Mouse (Mus musculus) limb, embryonic 10.5 days (tissue): ENCODE results near the gene Plekhd1. TPM values are rescaled to one million over a fixed set of nuclear protein-coding genes. Genes with fewer than 3 reads are reported as not detected.

ENCODE experiments used
- DNase-seq: peaks from one replicate; pipeline ENCODE4 v3.0.0-alpha.2; 2017; ENCODE audit warnings: low spot score
- H3K27ac ChIP-seq: fragments of 300-500 bp; sonication (generic); 2 replicates; pipeline ENCODE4 v1.5.1; 2016; ENCODE audit warnings: mild to moderate bottlenecking
- H3K27me3 ChIP-seq: fragments of 300-500 bp; sonication (generic); 2 replicates; pipeline ENCODE4 v1.6.1; 2016; ENCODE audit warnings: low read depth, mild to moderate bottlenecking; ENCODE audit not compliant: poor library complexity, severe bottlenecking
- H3K36me3 ChIP-seq: fragments of 300-500 bp; sonication (generic); 2 replicates; pipeline ENCODE4 v1.6.1; 2016; ENCODE audit warnings: mild to moderate bottlenecking, moderate library complexity
- H3K4me1 ChIP-seq: fragments of 300-500 bp; sonication (generic); 2 replicates; pipeline ENCODE4 v1.6.1; 2016
- H3K4me3 ChIP-seq: fragments of 300-500 bp; sonication (generic); 2 replicates; pipeline ENCODE4 v1.5.1; 2016; ENCODE audit warnings: mild to moderate bottlenecking, moderate library complexity
- H3K9me3 ChIP-seq: fragments of 300-500 bp; sonication (generic); replicated peaks from 2 replicates; pipeline ENCODE4 v1.6.1; 2016; ENCODE audit warnings: mild to moderate bottlenecking
- WGBS: fragments of 180-500 bp; shearing (Covaris S2); methylation state at CpG from one replicate; pipeline ENCODE4 v1.1.7; 2016; 5-methylcytosine and 5-hydroxymethylcytosine counted together
- polyA plus RNA-seq: library from polyadenylated mRNA; unstranded; fragments of >200 nt; fragmentation: Nextera tagmentation; extraction: Ambion mirVana; gene quantifications from 2 replicates; pipeline ENCODE4 v1.2.1, GENCODE M21; 2016

The Plekhd1 gene
- polyA plus RNA-seq, 1 experiment from 2014 or later: 0.13 TPM

DNA sequence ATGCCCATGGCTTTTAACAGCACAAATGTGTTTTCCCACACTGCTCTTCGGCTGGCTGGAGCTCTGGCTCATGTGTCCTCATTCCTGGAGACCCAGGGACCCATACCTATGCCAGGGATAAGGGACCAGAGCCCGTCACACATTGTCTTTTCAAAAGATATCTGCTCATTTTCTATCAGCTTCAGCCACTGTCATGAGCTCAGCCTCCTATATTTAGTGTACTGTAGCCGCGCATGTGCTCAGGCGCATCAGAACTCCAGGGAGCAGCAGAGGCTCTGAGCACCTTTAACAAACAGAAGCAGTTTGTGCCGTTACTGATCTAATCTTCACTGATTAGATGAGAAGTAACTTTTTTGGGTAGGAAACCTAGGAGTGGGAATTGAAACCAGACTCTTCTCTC, 23.5 kb downstream of the Plekhd1 start:
- Histone ChIP-seq H3K9me3 (no peaks in the 10 kb centered on the region), H3K4me1 (no peaks in the 10 kb centered on the region), H3K36me3 (no peaks in the 10 kb centered on the region), H3K27me3 (no peaks in the 10 kb centered on the region), H3K27ac (no peak overlapping the region), H3K4me3 (no peak overlapping the region)
- 76% methylated on average over 6 of the region's 6 CpGs for WGBS
- no peak for DNase-seq

DNA sequence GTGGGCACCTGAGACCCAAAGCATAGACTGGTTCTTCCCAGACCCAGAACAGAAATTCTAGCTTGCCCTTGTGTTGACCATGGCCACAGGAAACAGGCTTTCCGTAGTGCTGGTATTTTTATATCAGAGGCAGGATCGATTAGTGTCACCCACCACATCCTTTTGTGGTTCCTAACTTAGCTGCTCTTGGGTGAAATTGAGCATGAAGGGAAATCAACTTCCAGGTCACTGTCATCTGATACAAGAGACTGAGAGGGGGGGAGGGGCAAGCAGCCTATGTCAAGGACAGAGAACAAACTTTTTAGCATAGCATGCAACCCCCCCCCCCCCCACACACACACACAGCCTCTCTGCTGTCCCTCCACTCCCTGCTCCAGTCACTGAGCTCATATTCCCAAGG, 26.8 kb downstream of the Plekhd1 start:
- Histone ChIP-seq H3K4me1 (no peaks in the 10 kb centered on the region), H3K27ac (no peak overlapping the region), H3K4me3 (no peak overlapping the region), H3K9me3 (no peaks in the 10 kb centered on the region), H3K27me3 (no peaks in the 10 kb centered on the region), H3K36me3 (no peaks in the 10 kb centered on the region)
- no peak for DNase-seq
- WGBS: 95% methylated on average over 2 of the region's 2 CpGs

DNA sequence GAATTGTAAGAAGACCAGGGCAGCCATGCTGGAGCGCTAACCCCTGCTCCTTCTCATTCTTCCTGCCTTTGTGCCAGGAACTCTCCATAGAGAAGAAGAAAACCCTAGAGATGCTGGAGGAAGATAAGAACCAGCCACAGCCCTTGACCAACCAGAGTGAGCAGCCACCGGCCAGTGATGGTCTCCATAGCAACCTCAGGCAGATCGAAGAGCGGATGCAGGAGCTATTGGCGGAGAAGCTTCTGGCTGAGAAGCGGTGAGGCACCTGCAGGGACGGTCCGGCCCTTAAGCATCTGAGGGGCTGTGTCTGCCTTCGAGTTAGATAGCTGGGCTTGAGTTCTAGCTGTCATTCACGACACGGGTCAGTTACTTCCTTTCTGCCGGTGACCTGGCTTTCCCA, 28.1 kb downstream of the Plekhd1 start:
- Histone ChIP-seq H3K4me3 (no peak overlapping the region), H3K36me3 (no peaks in the 10 kb centered on the region), H3K27ac (no peak overlapping the region), H3K9me3 (no peaks in the 10 kb centered on the region), H3K27me3 (no peaks in the 10 kb centered on the region), H3K4me1 (no peaks in the 10 kb centered on the region)
- 81% methylated on average over 12 of the region's 12 CpGs for WGBS
- DNase-seq: no peak

DNA sequence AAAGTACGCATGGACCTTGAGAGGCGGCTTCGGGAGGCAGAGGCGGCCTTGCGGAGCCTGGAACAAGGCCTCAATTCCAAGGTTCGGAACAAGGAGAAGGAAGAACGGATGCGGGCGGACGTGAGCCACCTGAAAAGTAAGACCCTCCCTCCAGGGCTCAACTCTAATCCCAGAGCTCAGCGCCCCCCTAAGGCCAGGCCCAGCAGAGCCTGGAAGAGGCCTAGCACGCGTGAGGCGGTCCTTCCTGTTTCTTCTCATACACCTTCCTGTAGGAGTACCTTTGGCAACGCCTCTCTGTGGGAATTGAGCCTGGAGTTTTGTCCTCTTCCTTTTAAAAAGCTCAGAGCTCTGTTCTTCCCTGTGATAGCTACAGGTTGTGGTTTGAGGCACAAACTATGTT, 29.1 kb downstream of the Plekhd1 start:
- Histone ChIP-seq H3K27me3 (no peaks in the 10 kb centered on the region), H3K27ac (no peak overlapping the region; the same call in 1 of the 2 replicates), H3K4me1 (no peaks in the 10 kb centered on the region), H3K36me3 (no peaks in the 10 kb centered on the region), H3K9me3 (no peaks in the 10 kb centered on the region), H3K4me3 (no peak overlapping the region)
- no peak for DNase-seq
- WGBS: 84% methylated on average over 15 of the region's 15 CpGs

DNA sequence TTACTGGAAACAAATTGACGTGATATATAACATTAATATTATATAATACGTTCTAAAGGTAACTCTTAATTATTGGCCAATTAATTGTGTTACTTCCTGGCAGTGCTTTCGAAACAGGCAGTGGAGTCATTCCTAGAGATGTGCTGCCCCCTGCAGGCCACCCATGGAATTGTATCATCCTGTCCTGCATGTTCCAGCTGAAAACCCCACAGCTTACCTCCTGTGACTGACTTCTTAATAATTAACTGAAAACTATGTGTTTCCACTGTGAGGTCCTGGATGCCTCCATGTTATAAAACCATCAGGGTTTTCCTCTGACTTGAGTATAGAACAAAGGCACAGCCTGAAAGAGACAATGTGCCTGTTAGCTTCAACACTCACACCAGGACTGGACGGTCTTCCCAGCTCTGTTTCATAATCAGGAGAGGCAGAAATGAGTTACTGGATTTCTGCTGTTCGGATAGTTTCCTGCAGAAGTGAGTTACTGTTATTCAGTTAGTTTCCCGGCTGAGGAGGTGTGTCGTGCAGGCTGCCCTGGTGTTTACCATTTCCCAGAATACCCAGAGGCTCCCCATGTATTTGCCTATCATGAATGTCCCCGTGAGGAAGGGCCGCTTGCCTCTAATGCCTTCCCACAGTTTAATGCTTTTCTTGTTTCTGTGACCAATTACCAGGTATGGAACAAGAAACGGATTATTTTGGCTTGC, 32.6 kb downstream of the Plekhd1 start:
- peak; percentile 89 for DNase-seq
- Histone ChIP-seq H3K4me3 (no peak overlapping the region), H3K27ac (no peak overlapping the region), H3K4me1 (no peaks in the 10 kb centered on the region), H3K36me3 (no peaks in the 10 kb centered on the region), H3K9me3 (no peaks in the 10 kb centered on the region), H3K27me3 (no peaks in the 10 kb centered on the region)
- 36% methylated on average over 10 of the region's 10 CpGs for WGBS

DNA sequence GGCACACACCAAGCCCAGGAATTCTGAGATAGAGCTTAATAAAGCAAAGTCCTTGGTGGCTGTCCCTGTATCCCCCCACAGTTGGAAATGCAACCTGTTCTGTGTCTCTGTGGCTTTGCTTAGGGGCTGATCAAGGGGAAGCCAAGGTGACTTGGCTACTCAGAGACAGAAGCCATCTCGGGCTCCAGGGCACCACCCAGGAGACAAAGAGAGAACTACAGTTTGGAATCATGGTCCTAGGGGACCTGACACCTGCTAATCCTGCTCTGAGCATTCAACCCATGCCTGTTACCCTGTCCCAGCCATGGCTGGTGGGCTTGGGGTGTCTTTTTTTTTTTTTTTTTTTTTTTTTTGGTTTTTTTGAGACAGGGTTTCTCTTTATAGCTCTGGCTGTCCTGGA, 35.8 kb downstream of the Plekhd1 start:
- Histone ChIP-seq H3K27ac (no peak overlapping the region), H3K4me1 (no peaks in the 10 kb centered on the region), H3K36me3 (no peaks in the 10 kb centered on the region), H3K9me3 (no peaks in the 10 kb centered on the region), H3K4me3 (no peak overlapping the region), H3K27me3 (no peaks in the 10 kb centered on the region)
- no peak for DNase-seq
- WGBS: 21% methylated on average over 1 of the region's 1 CpGs

DNA sequence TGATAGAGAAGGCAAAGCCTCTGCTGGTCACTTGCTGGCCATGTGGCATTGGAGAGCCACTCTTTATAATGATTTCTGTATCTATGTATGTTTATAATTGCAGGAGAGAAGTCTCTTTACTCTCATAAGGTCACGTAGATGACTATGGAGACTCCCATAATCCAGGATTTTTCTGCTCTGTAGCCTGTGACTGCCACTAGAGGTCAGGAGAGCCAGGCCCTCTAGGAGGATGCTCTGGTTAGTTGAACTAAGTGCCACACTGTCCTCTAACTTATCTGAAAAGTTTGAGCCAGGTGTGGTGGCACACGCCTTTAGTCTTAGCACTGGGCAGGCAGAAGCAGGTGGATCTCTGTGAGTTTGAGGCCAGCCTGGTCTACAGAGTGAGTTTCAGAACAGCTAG, 36.4 kb downstream of the Plekhd1 start:
- no peak overlapping the region for H3K27ac ChIP-seq
- H3K27me3 ChIP-seq: no peaks in the 10 kb centered on the region
- no peak for DNase-seq
- H3K36me3 ChIP-seq: no peaks in the 10 kb centered on the region
- no peaks in the 10 kb centered on the region for H3K4me1 ChIP-seq
- WGBS: 51% methylated on average over 2 of the region's 2 CpGs
- H3K4me3 ChIP-seq: no peak overlapping the region
- no peaks in the 10 kb centered on the region for H3K9me3 ChIP-seq

DNA sequence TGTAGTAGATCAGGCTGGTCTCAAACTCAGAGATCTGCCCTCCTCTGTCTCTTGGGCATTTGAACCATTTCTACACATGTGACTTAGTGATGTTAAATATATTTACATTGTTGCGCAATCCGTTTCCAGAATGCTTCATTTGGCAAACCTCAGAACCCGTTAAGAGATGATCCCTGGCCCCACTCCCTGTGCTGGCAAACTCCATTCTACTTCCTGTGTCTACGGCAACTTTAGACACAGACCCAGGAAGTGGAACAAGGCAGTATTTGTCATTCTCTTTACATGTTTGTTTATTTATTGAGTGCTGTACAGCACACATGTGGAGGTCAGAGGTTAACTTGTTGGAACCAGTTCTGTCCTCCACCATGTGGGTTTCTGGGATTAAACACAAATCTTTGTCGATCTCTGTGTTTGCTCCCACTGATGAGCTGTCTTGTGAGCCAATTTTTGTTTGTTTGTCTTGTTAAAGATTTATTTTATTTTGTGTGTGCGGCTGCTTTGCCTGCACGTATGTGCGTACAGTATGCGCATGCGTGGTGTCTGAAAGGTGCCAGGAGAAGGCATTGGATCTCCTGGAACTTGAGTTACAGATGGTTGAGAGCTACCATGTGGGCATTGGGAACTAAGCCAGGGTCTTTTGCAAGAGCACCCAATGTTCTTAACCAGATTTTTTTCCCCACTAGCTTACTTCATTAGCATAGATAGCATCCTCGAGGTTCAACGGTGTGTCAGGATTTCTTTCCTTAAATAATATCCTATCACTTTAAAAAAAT, 37.6 kb downstream of the Plekhd1 start:
- DNase-seq: no peak
- H3K27me3 ChIP-seq: no peaks in the 10 kb centered on the region
- WGBS: 87% methylated on average over 12 of the region's 12 CpGs
- no peaks in the 10 kb centered on the region for H3K9me3 ChIP-seq
- H3K4me1 ChIP-seq: 0 out of 2 replicates have a peak, but pooled peaks cover 2% of the 10 kb centered on the region
- H3K27ac ChIP-seq: no peak overlapping the region
- no peaks in the 10 kb centered on the region for H3K36me3 ChIP-seq
- H3K4me3 ChIP-seq: no peak overlapping the region

DNA sequence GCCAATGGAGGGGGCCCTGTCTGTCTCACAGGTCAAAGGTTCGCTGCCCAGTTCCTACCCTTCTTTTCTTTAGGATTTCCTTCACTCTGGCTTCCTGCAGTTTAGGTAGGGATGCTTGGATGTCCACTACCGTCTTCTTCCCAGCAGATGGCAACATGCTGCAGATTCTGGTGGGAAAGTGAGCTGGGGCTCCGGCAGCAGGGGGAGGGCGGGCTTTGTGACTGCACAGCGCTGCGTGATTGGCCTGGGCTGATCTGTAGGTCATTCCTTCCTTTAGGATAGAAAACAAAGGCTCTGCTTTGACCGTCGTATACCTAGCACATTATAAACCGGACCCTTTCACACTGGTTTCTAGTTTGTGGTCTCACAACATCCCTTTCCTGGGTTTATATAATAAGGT, 38.2 kb downstream of the Plekhd1 start:
- H3K27ac ChIP-seq: no peak overlapping the region
- H3K27me3 ChIP-seq: no peaks in the 10 kb centered on the region
- peak; percentile 77 for DNase-seq
- no peak overlapping the region for H3K4me3 ChIP-seq
- H3K4me1 ChIP-seq: 0 out of 2 replicates have a peak, but pooled peaks cover 2% of the 10 kb centered on the region
- H3K9me3 ChIP-seq: no peaks in the 10 kb centered on the region
- H3K36me3 ChIP-seq: no peaks in the 10 kb centered on the region
- 13% methylated on average over 9 of the region's 9 CpGs for WGBS

DNA sequence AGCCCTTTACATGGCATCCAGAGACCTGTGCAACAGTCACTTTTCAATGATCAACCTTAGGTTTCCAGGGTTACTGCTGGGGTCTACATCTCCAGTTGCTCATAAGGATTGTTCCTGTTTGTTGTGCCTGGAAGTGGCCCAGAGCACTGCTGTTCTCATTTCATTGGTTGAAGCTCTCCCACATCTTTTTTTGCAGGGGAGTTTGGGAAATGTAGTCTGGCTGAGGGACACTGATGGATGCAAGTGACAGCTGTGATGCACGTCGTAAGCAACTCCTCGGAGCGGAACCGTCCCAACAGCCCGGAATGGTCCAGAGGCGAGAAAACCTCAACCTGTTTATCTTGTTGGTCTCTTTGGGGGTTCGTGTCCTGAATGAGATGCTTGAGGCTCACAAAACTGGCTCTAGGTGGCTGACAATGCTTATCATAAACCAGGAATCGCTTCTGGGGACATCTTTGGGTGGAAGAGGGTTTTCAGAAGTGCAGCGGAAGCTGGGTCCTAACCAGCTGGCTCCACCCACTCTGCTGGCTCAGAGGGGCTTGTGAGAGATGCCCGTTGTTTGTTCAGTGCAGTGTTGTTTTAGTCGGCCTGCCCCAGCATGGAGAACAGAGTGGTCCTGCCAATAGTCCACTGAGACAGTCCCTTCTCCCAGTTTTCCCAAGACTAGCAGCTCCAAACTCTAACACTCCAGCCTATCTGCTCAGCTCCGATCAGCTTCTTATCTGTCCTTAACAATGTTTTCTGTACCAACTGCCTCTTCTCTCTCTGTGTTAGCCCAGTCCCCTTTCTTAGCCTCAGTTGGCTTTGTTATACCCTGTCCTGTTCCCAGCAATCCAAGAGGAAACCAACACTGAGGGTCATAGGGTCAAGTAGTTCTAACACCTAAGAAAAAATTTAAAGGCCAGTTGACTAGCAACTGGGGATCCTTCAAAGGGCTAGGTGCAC, 42.4 kb downstream of the Plekhd1 start:
- Histone ChIP-seq H3K4me3 (no peak overlapping the region), H3K9me3 (no peaks in the 10 kb centered on the region), H3K36me3 (no peaks in the 10 kb centered on the region), H3K27ac (no peak overlapping the region), H3K4me1 (peaks cover 22% of the 10 kb centered on the region), H3K27me3 (peaks cover 25% of the 10 kb centered on the region; the same call in 1 of the 2 replicates)
- 66% methylated on average over 13 of the region's 13 CpGs for WGBS
- no peak for DNase-seq

DNA sequence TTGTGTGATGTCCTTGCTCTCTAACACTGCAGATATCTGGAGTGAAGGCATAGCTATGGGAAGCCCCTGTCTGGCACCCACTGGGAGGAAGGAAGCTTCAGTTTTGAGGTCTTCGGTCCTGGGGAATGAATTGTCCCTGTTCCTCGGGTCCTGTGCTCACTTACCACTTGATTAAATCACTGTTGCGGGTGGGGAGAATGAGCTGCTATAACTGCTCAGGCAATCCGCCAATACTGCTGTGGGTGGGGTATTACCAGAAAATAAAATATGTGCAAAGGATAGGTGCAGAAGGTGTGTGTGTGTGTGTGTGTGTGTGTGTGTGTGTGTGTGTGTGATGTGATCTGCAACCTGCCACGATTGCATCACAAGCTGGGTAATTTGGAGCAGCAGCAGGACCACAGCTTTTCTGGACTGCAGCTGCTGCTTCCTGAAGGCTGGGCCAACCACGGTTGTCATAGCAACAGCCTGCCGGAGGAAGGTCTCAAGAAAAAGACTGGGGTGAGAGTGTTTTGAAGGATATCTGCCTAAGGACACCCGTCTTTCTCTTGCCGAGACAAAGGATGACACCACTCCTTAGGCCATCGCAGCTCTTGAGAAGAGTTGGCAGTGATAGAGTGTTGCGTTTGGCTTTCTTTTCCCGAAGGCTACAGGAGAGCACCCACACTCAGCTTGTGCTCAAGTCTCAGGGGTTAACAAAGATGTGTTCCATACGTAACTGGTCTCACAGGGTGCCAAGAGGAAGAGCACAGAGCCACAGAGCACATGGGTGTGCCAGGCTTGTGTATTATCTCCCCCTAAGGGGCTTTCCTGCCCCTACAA, 44.3 kb downstream of the Plekhd1 start:
- Histone ChIP-seq H3K4me3 (no peak overlapping the region), H3K27me3 (peaks cover 41% of the 10 kb centered on the region), H3K27ac (no peak overlapping the region), H3K36me3 (no peaks in the 10 kb centered on the region), H3K4me1 (peaks cover 22% of the 10 kb centered on the region), H3K9me3 (no peaks in the 10 kb centered on the region)
- peak; percentile 62 for DNase-seq
- 45% methylated on average over 13 of the region's 13 CpGs for WGBS

DNA sequence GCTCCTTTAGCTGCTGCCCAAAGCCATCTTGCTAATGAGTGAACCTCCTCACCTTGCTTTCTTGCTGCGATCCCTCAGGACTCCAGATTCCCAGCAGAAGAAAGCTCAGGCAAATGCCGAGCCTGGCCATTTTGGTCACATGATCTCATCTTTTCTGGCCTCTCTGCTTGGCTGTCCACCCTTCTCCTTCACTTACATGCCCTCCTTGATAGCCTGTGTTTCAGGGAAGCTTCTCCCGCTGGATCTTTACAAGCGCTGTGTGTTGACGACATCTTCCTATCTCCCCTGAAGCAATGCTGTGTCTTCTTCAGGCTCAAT, 44.9 kb downstream of the Plekhd1 start:
- H3K27me3 ChIP-seq: peaks cover 41% of the 10 kb centered on the region
- no peaks in the 10 kb centered on the region for H3K36me3 ChIP-seq
- H3K9me3 ChIP-seq: no peaks in the 10 kb centered on the region
- 76% methylated on average over 5 of the region's 5 CpGs for WGBS
- DNase-seq: no peak
- no peak overlapping the region for H3K4me3 ChIP-seq
- peaks cover 22% of the 10 kb centered on the region for H3K4me1 ChIP-seq
- no peak overlapping the region for H3K27ac ChIP-seq
